Mouse (Mus musculus): ENCODE data around the gene Acp5.

Acp5 gene

DNA sequence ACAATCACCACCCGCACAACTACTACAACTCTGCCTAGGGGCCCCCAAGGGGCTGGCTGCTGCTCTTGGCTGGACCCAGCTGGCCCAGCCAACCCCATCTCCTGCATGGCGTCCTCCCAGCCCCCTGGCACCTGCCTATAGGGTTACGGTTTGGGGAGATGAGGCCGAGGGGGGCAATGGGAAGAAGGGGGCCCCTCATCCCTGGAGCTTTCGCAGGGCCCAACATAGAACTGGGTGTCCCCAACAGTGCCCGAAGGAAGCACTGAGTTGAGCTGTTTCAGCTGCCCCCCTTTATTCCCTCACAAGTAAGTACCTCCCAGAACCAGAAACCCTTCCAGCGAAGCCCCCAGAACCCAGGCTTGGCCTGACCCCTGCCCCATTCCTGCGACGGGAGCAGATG lies 27.3 kb downstream of the Acp5 start:
- in situ Hi-C loops (cut with MboI, MseI) = no loop called here

DNA sequence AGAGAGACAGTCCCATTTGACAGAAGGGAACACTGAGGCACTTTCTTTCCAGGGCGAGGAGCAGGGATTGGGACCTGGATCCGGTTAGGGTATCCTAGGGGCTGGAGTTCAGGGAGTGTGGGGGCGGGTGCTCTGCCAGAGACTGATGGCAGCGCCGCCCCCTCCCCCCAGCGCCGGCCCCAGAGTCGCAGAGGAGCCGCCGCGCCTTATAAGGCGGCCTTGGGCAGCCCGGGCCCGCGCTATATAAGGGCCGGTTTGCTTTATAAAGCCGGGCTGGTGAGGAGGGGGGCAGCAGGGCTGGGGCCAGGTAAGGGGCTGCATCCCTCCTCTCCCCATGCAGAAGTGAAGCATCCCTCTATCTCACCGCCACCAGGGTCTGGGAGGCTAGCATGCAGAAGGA lies 35.6 kb downstream of the Acp5 start:
- in situ Hi-C loops (cut with MboI, MseI) = no loop called here

DNA sequence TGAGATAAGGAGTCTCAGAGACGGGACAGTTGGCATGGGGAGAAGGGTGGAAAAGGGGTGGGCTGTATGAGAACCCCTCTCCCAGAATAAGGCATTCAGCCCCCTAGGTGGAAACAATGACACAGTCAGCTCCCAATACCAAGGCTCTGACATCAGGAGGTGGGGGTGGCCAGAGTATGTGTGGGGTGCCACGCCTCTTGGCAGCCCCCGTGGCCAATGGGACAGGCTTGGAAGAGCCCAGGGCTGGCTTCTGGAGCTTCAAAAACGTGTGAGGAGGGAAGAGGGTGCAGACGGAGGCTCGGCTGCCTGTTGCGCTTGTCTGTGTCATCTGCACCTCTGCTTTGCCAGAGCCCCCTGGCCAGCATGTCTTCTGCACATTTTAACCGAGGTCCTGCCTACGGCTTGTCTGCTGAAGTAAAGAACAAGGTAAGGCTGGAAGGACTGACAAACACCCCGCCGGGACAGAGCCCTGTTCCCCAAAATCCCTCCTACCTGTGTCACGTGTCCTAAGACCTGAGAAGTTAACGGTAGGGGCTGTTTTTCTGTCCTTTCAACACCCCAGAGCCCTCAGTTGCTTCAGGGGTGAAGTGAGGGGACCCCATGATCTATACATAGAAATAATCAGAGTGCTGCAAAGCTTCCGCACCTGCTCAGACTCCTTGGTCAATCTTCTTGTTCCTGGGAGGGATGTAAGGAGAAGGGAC lies 36.4 kb downstream of the Acp5 start, which contains the start of gene Cnn1:
Gene Cnn1, plus strand, starts transcription at position 224 of the 704 bp plus-strand sequence.
- in situ Hi-C loops (cut with MboI, MseI) = no loop called here

DNA sequence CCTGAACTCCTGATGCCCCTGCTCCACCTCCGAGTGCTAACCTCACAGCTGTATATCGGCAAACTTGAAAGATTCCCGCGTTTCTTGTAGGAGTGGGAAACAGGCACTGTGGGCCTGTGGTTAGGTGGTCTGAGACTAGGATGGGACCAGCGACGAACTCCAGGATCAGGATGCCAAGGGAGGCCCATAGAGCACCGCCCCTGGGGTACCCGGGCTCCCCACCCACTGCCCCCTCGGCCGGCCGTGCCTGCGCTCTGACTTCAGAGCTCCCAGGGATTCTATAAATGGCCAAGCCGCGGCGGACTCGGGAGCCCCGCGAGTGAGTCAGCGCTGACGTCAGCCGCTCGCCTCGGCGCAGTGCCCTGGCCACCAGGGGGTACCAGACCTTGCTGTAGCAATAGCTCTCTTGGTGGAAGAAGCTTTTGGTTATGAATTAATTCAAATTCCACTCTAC lies 39.6 kb downstream of the Acp5 start:
- in situ Hi-C loops (cut with MboI, MseI) = no loop called here

DNA sequence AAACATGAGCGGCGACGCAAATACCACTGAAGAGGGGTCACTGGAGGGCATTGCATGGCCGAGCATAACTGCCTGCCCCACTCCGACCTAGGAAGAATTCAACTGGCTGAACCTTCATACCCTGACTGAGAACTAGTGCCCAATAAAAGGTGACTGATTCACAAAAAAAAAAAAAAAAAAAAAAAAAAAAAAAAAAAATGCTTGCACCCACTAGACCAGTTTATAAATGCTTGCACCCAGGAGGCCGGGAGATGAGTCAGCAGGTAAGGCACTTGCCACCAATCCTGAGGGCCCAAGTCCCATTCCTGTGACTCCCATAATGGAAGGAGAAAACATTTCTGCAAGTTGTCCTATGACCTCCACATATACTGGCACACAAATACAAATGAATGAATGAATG lies 42.8 kb downstream of the Acp5 start:
- in situ Hi-C loops (cut with MboI, MseI) = no loop called here

DNA sequence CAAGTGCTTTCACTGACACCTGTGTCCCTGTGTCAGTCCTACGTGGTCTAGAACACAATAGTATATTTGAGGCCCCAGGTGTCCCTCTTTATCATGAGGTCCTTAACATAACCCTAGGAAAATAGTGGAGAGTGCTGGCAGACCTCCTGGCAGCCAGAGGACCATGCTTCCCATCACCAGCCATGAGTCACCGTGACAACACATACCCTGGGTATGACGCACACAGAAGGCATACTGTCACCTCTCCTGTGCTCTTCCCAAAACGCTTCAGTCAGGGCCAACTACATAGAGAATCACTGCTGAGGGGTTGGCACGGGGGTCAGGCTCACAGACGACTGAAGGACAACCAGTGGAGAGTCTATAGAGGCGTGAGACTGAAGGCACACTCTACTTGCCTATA lies 45.5 kb downstream of the Acp5 start:
- in situ Hi-C loops (cut with MboI, MseI) = no loop called here

DNA sequence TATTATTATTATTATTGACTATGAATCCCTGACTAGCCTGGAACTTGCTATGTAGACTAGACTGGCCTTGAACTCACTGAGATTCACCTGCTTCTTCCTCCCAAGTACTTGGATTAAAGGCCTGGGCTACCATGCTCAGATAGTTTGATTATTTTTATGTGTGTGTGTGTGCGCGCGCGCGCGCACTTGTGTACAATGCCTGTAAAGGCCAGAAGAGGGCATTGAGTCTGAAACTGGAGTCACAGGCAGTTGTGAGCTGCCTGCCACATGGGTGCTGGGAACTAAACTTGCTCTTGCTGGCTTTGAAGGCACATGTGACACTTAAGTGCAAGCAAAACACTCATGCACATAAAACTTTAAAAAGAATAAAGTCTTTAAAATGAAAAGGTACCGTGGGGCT lies 46.2 kb downstream of the Acp5 start:
- in situ Hi-C loops (cut with MboI, MseI) = no loop called here

DNA sequence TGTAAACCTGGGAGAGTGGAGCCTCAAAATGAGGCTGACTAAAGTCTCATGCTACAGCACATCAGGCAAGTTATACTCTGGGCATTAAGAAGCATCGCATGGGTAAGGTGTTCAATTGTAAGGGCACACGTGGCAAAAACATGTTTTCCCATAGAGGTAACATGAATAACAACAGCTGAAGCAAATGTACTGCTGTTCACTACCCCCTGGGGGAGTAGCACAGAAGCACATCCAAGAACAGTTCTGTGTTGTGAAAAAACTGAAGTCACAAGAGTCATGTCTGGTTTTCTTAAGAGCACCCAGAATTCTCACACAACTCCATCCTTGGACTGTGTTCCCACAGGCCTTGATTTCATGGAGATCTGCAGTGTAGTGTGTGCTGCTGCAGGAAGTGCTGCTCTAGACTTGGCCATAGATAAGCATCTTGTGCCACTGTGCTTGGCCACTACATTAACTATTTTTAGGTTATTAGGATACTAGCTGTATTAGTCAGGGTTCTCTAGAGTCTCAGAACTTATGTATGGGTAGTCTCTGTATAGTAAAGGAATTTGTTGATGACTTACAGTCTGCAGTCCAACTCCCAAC lies 48.4 kb downstream of the Acp5 start:
- in situ Hi-C loops (cut with MboI, MseI) = no loop called here

DNA sequence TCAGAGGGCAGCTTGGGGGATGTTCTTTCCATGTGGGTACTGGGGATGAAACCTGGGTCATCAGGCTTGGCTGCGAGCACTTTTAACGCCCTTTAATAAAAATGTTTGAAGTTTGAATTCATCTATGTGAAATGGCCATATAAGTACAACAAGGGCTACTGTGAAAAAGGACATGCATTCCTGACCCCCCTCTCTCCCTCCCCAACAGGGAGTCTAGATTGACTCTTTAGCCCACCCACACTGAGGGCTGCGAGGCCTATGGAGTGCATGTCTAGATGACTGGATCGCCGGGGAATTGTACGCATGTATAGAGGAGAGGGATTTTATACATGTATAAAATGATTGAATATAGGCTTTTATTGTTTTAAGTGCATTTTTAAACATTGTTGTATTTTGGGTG lies 49.5 kb downstream of the Acp5 start:
- in situ Hi-C loops (cut with MboI, MseI) = no loop called here

DNA sequence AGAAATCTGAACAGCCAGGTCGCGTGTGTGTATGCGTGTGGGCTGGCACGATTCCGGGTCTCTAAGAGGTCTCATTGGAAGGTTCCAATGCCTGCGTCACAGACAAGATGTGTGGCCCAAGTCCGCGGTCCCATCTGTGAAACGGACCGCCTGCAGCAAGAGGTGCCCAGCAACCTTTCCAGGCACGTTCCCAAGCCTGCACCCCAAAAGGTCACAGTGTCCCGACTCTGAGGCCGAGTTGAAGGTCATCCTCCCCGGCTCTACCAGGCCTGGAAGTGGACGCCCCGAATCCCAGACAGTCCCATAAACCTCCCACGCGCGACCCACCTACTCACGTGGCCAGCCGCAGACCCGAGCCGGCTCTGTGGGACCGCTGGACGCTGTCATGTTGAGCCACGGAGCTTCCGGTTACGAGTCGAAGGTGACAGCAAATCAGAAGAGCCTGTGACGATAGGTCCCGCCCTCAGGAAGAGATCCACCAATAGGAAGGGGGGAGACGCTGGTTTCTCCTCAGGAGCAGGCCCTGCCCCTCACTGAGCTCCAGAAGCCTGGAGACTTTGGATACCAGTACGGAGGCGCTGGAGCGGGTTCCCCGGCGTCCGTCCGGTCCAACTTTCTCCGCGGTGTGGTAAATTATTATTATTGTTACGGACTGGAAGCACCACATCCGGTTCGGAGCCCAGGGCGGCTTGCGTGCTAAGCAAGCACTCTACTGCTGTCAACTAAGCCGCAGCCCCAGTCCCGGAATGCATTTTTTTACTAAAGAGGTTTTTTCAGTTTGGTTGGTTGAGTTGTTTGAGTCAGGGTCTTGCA lies 50.3 kb downstream of the Acp5 start, which contains the start of gene Ecsit:
Gene Ecsit, minus strand, starts transcription at position 417 of the 813 bp plus-strand sequence.
- in situ Hi-C loops (cut with MboI, MseI) = no loop called here

DNA sequence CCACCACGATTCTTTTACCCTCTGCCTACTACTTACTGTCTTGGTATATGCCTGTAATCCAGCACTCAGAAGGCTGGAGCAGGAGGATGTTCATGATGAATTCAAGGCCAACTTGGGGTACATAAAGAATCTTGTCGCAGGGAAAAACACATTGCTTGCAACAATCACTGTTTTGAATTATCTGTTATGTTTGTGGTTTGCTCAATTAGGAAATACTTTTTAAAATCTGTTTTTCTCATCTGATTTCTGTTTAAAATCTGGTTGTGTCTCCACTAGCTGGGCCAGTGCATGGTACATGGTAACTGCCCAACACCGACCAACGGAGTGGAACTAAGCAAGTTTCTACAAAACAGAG lies 50.9 kb downstream of the Acp5 start:
- in situ Hi-C loops (cut with MboI, MseI) = no loop called here
